Mouse (Mus musculus) testis, adult 2 months (tissue): ENCODE data around the gene Fam117a.

Source experiments
- CTCF ChIP-seq: fragments of 200-500 bp; IDR thresholded peaks from 2 replicates; pipeline ENCODE4 v1.5.1; 2012; ENCODE audit warnings: low read depth, mild to moderate bottlenecking, inconsistent platforms, low read length, moderate library complexity; ENCODE audit not compliant: control insufficient read depth, insufficient read depth, insufficient replicate concordance
- POLR2A ChIP-seq: fragments of 200-500 bp; IDR thresholded peaks from 2 replicates; pipeline ENCODE4 v1.6.1; 2012; ENCODE audit warnings: low read depth, mild to moderate bottlenecking, inconsistent platforms, low read length, moderate library complexity; ENCODE audit not compliant: control insufficient read depth

- peak; percentile 65; the same call in 1 of the 2 replicates for TF ChIP-seq POLR2A
- peak; percentile 80; the same call in 1 of the 2 replicates for TF ChIP-seq CTCF
Observed at GRCm38 (mm10) chr11:95384319-95384972, 47.6 kb downstream of the Fam117a start, which contains the start of gene Slc35b1.
